Mouse (Mus musculus): Measurements from ENCODE around the gene Scgb1b2. TPM values are rescaled to one million over a fixed set of nuclear protein-coding genes. Genes with fewer than 3 reads are reported as not detected.

Gene Scgb1b2
- total RNA-seq (2021) = not detected
- long read RNA-seq, experiment 1 = 0 reads
- long read RNA-seq, experiment 2 = 0 reads

- DNase-seq (ENCODE audit: low spot score in 2 of 2) = no peak
These were observed at the start of gene Scgb1b2 for GRCm38 (mm10) chr7:31291721-31292120. TSS of gene Scgb1b2 (minus strand) at chr7:31291821.

- no peak for DNase-seq (ENCODE audit: low spot score in 2 of 2)
These were observed 1.4 kb downstream of the Scgb1b2 start, which contains the start of gene Scgb2b2 for GRCm38 (mm10) chr7:31290208-31290607. TSS of gene Scgb2b2 (plus strand) at chr7:31290508.

Other genes with a start within 250 kb of the Scgb1b2 start
- gene Fxyd5, start 249.3 kb downstream of the Scgb1b2 start, total RNA-seq (2021) = 10 to 100 TPM; 30.0 to 31.2 TPM
- gene Fxyd7, start 240.4 kb downstream of the Scgb1b2 start, total RNA-seq (2021) = 10 to 100 TPM in 1 of 2 experiments, 1 to 10 TPM in 1; 8.9 to 13.3 TPM
- 100 to 1,000 TPM; 141 to 173 TPM for gene Fxyd1, start 234.6 kb downstream of the Scgb1b2 start, total RNA-seq (2021)
- 1 to 10 TPM; 6.8 to 6.9 TPM for gene Lgi4, start 232.5 kb downstream of the Scgb1b2 start, total RNA-seq (2021)
- gene Fxyd3, start 215.1 kb downstream of the Scgb1b2 start, total RNA-seq (2021) = 1 to 10 TPM; 2.0 to 5.9 TPM
- gene Hpn, start 176.5 kb downstream of the Scgb1b2 start, total RNA-seq (2021) = 10 to 100 TPM; 18.2 to 25.4 TPM
- gene Scn1b, start 164.8 kb downstream of the Scgb1b2 start, total RNA-seq (2021) = 10 to 100 TPM; 10.8 to 10.9 TPM
- 10 to 100 TPM; 55.4 to 58.7 TPM for gene Gramd1a, start 135.9 kb downstream of the Scgb1b2 start, total RNA-seq (2021)
- not detected for gene Scgb2b2, start 1.3 kb downstream of the Scgb1b2 start, total RNA-seq (2021)
- gene Scgb2b3, start 70.3 kb upstream of the Scgb1b2 start, total RNA-seq (2021) = not detected
- not detected for gene Scgb1b3, start 83.8 kb upstream of the Scgb1b2 start, total RNA-seq (2021)